Mouse (Mus musculus): Measurements from ENCODE around the gene Hspa12b.

GRCm38 (mm10) chr2:131168914-131169313 lies 41.8 kb downstream of the Hspa12b start:
- no peak for TF ChIP-seq CTCF (IDR thresholded peaks at IDR 0.05; ENCODE audit: borderline replicate concordance, insufficient read depth, low read length)
- TF ChIP-seq POLR2A (IDR thresholded peaks at IDR 0.05; ENCODE audit: low read depth, low read length), result no peak
